Mouse (Mus musculus): ENCODE measurements around the gene Selenon. TPM values are rescaled to one million over a fixed set of nuclear protein-coding genes. Genes with fewer than 3 reads are reported as not detected.
A peak's percentile ranks its signal among the peaks of the same experiment; 100 is the strongest.

Gene Selenon
- total and polyA plus RNA-seq, 3 experiments = 0.27 to 1.0 (median 0.64) TPM

GRCm38 (mm10) chr4:134543261-134543660 is 8.7 kb downstream of the Selenon start:
- in situ Hi-C loops (cut with MboI; ENCODE audit: low pct_ligation_motif_present, low pct_unique_long_range_greater_than_20kb, low sequenced_read_pairs) = loop anchor here (5.0 to 10.0 kb wide), 2 partner anchors 169 to 252 kb away; no protein-coding TSS in a partner anchor
- Histone ChIP-seq H3K27ac (ENCODE audit: insufficient read depth, low read depth) (no peak overlapping the region), H3K4me3 (replicated peaks in 1 of 3; ENCODE audit: low read depth in 2 of 3, low read length in 2 of 3, poor library complexity in 1 of 3) (no peak overlapping the region), H3K36me3 (replicated peaks in 1 of 2; ENCODE audit: control insufficient read depth in 1 of 2, insufficient read depth in 1 of 2, low read length in 1 of 2) (no peaks in the 10 kb centered on the region), H3K9me3 (replicated peaks; ENCODE audit: low read length) (no peaks in the 10 kb centered on the region), H3K4me2 (ENCODE audit: insufficient read depth, low read depth, poor library complexity, severe bottlenecking) (no peak overlapping the region), H3K9ac (ENCODE audit: insufficient read depth, low read depth) (no peak overlapping the region), H3K79me2 (replicated peaks; ENCODE audit: control insufficient read depth, extremely low read depth, insufficient read depth, poor library complexity, severe bottlenecking) (no peaks in the 10 kb centered on the region), H3K27me3 (replicated peaks) (peaks cover 12% of the 10 kb centered on the region), H3K4me1 (ENCODE audit: control insufficient read depth in 1 of 2, insufficient read depth in 2 of 2) (peaks cover 0 to 5% of the 10 kb centered on the region in 2 experiments; a peak in 1 of 4 replicates)
- dilution Hi-C loops (cut with MboI; ENCODE audit: extremely low pct_ligation_motif_present, extremely low pct_unique_long_range_greater_than_20kb, low sequenced_read_pairs) = no loop called here
- peak; percentile 85 for DNase-seq (ENCODE audit: extremely low read depth)
- 0 out of 2 replicates have a peak, but pooled peaks have one; percentile 31 for TF ChIP-seq ZC3H11A (IDR thresholded peaks at IDR 0.05; ENCODE audit: low read depth, low read length)
- peak; percentile 89 for TF ChIP-seq RAD21 (IDR thresholded peaks at IDR 0.05; ENCODE audit: low read depth, low read length)
- TF ChIP-seq CTCF (conservative IDR thresholded peaks at IDR 0.05 in 1 of 2, IDR thresholded peaks at IDR 0.05 in 1 of 2; ENCODE audit: low read depth in 2 of 2, low read length in 2 of 2) = peak; percentile 66 to 90
- TF ChIP-seq MYC (IDR thresholded peaks at IDR 0.05; ENCODE audit: low read depth, low read length) = no peak
- peak; percentile 86 for TF ChIP-seq SMC3 (IDR thresholded peaks at IDR 0.05; ENCODE audit: low read depth, low read length)
- TF ChIP-seq JUND (conservative IDR thresholded peaks at IDR 0.05; ENCODE audit: low read depth, low read length) = no peak

GRCm38 (mm10) chr4:134542726-134543125 is 9.2 kb downstream of the Selenon start:
- dilution Hi-C loops (cut with MboI; ENCODE audit: extremely low pct_ligation_motif_present, extremely low pct_unique_long_range_greater_than_20kb, low sequenced_read_pairs) (no loop called here), in situ Hi-C loops (cut with MboI; ENCODE audit: low pct_ligation_motif_present, low pct_unique_long_range_greater_than_20kb, low sequenced_read_pairs) (loop anchor here (5.0 to 10.0 kb wide), 2 partner anchors 170 to 252 kb away; no protein-coding TSS in a partner anchor)
- DNase-seq (ENCODE audit: extremely low read depth) = no peak

GRCm38 (mm10) chr4:134538997-134539580 is 12.9 kb downstream of the Selenon start:
- H3K79me2 ChIP-seq (replicated peaks; ENCODE audit: control insufficient read depth, extremely low read depth, insufficient read depth, poor library complexity, severe bottlenecking) = no peaks in the 10 kb centered on the region
- H3K27ac ChIP-seq (ENCODE audit: insufficient read depth, low read depth) = no peak overlapping the region
- in situ Hi-C loops (cut with MboI; ENCODE audit: low pct_ligation_motif_present, low pct_unique_long_range_greater_than_20kb, low sequenced_read_pairs) (no loop called here), dilution Hi-C loops (cut with MboI; ENCODE audit: extremely low pct_ligation_motif_present, extremely low pct_unique_long_range_greater_than_20kb, low sequenced_read_pairs) (no loop called here)
- H3K4me2 ChIP-seq (ENCODE audit: insufficient read depth, low read depth, poor library complexity, severe bottlenecking) = no peak overlapping the region
- no peaks in the 10 kb centered on the region for H3K36me3 ChIP-seq (replicated peaks in 1 of 2; ENCODE audit: control insufficient read depth in 1 of 2, insufficient read depth in 1 of 2, low read length in 1 of 2)
- H3K4me1 ChIP-seq (ENCODE audit: control insufficient read depth in 1 of 2, insufficient read depth in 2 of 2) = peaks cover 0 to 8% of the 10 kb centered on the region in 2 experiments; a peak in 3 of 4 replicates
- H3K9ac ChIP-seq (ENCODE audit: insufficient read depth, low read depth) = no peak overlapping the region
- no peak for DNase-seq (ENCODE audit: extremely low read depth)
- no peaks in the 10 kb centered on the region for H3K9me3 ChIP-seq (replicated peaks; ENCODE audit: low read length)
- H3K27me3 ChIP-seq (replicated peaks) = peaks cover 22% of the 10 kb centered on the region
- TF ChIP-seq HCFC1 (IDR thresholded peaks at IDR 0.05; ENCODE audit: low read depth, low read length) (no peak), TCF12 (IDR thresholded peaks at IDR 0.05; ENCODE audit: low read depth, low read length) (no peak), ZMIZ1 (IDR thresholded peaks at IDR 0.05; ENCODE audit: low read depth, low read length) (no peak), UBTF (IDR thresholded peaks at IDR 0.05; ENCODE audit: low read depth, low read length) (no peak), GABPA (IDR thresholded peaks at IDR 0.05; ENCODE audit: insufficient replicate concordance, low read depth, low read length) (no peak), USF2 (conservative IDR thresholded peaks at IDR 0.05; ENCODE audit: low read depth, low read length) (no peak), CHD2 (IDR thresholded peaks at IDR 0.05; ENCODE audit: low read length) (no peak), NELFE (IDR thresholded peaks at IDR 0.05; ENCODE audit: low read depth, low read length) (no peak), PAX5 (IDR thresholded peaks at IDR 0.05; ENCODE audit: low read length) (no peak), EP300 (IDR thresholded peaks at IDR 0.05; ENCODE audit: low read length) (no peak), IRF4 (IDR thresholded peaks at IDR 0.05; ENCODE audit: low read depth, low read length) (no peak), ZNF384 (IDR thresholded peaks at IDR 0.05; ENCODE audit: low read depth, low read length) (no peak), ETS1 (conservative IDR thresholded peaks at IDR 0.05; ENCODE audit: low read depth, low read length) (no peak)
- no peak overlapping the region for H3K4me3 ChIP-seq (replicated peaks in 1 of 3; ENCODE audit: low read depth in 2 of 3, low read length in 2 of 3, poor library complexity in 1 of 3)

More at GRCm38 (mm10) chr4:134542726-134543125, 9.2 kb downstream of the Selenon start:
- Histone ChIP-seq H3K4me2 (ENCODE audit: insufficient read depth, low read depth, poor library complexity, severe bottlenecking) (no peak overlapping the region), H3K27me3 (replicated peaks) (peaks cover 17% of the 10 kb centered on the region), H3K36me3 (replicated peaks in 1 of 2; ENCODE audit: control insufficient read depth in 1 of 2, insufficient read depth in 1 of 2, low read length in 1 of 2) (no peaks in the 10 kb centered on the region), H3K79me2 (replicated peaks; ENCODE audit: control insufficient read depth, extremely low read depth, insufficient read depth, poor library complexity, severe bottlenecking) (no peaks in the 10 kb centered on the region), H3K4me3 (replicated peaks in 1 of 3; ENCODE audit: low read depth in 2 of 3, low read length in 2 of 3, poor library complexity in 1 of 3) (no peak overlapping the region), H3K9me3 (replicated peaks; ENCODE audit: low read length) (no peaks in the 10 kb centered on the region), H3K27ac (ENCODE audit: insufficient read depth, low read depth) (no peak overlapping the region), H3K9ac (ENCODE audit: insufficient read depth, low read depth) (no peak overlapping the region), H3K4me1 (ENCODE audit: control insufficient read depth in 1 of 2, insufficient read depth in 2 of 2) (no peaks in the 10 kb centered on the region)
- TF ChIP-seq USF1 (IDR thresholded peaks at IDR 0.05; ENCODE audit: low read depth, low read length) = no peak
- no peak for TF ChIP-seq MXI1 (IDR thresholded peaks at IDR 0.05; ENCODE audit: low read depth, low read length)
- TF ChIP-seq POLR2A (IDR thresholded peaks at IDR 0.05; ENCODE audit: low read depth, low read length) = no peak
- TF ChIP-seq CTCF (conservative IDR thresholded peaks at IDR 0.05 in 1 of 2, IDR thresholded peaks at IDR 0.05 in 1 of 2; ENCODE audit: low read depth in 2 of 2, low read length in 2 of 2) = no peak
- TF ChIP-seq TCF12 (IDR thresholded peaks at IDR 0.05; ENCODE audit: low read depth, low read length) = no peak
- TF ChIP-seq USF2 (conservative IDR thresholded peaks at IDR 0.05; ENCODE audit: low read depth, low read length) = no peak
- no peak for TF ChIP-seq TBP (conservative IDR thresholded peaks at IDR 0.05; ENCODE audit: low read depth, low read length)
- TF ChIP-seq ZMIZ1 (IDR thresholded peaks at IDR 0.05; ENCODE audit: low read depth, low read length) = no peak
